Mouse (Mus musculus) adrenal gland, adult 10 weeks (tissue): ENCODE measurements around the gene Cdk5rap2. TPM values are rescaled to one million over a fixed set of nuclear protein-coding genes. Genes with fewer than 3 reads are reported as not detected.

ENCODE experiments used
- polyA plus RNA-seq: library from polyadenylated mRNA; stranded (reverse); fragments of 350-450 nt; fragmentation: Illumina TruSeq; extraction: RNeasy Lipid Tissue Mini Kit (QIAGEN cat#74804); gene quantifications from one replicate; pipeline ENCODE4 v1.2.3, GENCODE M21; 2014; ENCODE audit warnings: low read depth, low replicate concordance

Cdk5rap2 gene
- 67.8 TPM for polyA plus RNA-seq

GRCm38 (mm10) chr4:70409994-70410721 lies at the start of gene Cdk5rap2:
Gene Cdk5rap2, minus strand, starts transcription at chr4:70410443.

Other genes with a start within 250 kb of the Cdk5rap2 start
- gene Megf9, start 124.6 kb upstream of the Cdk5rap2 start, polyA plus RNA-seq = 69.2 TPM